Mouse (Mus musculus) hindbrain, embryonic 11.5 days (tissue): Measurements from ENCODE around the gene Etv1. TPM values are rescaled to one million over a fixed set of nuclear protein-coding genes. Genes with fewer than 3 reads are reported as not detected.

ENCODE experiments used
- ATAC-seq: fragments of 200-750 bp; cut with Nextera tagmentation; 2 replicates; pipeline ENCODE4 v1.8.0; 2017; ENCODE audit warnings: mild to moderate bottlenecking, moderate TSS enrichment, moderate library complexity; ENCODE audit not compliant: low FRiP score
- DNase-seq: peaks from one replicate; pipeline ENCODE4 v3.0.0-alpha.2; 2015; ENCODE audit warnings: low spot score
- H3K27ac ChIP-seq: fragments of 300-500 bp; sonication (generic); 2 replicates; pipeline ENCODE4 v1.5.1; 2014; ENCODE audit warnings: mild to moderate bottlenecking, low read depth, low read length
- H3K27me3 ChIP-seq: fragments of 300-500 bp; sonication (generic); 2 replicates; pipeline ENCODE4 v1.6.1; 2014; ENCODE audit warnings: mild to moderate bottlenecking, low read length, moderate library complexity, mixed read lengths; ENCODE audit not compliant: control insufficient read depth, insufficient read depth
- H3K36me3 ChIP-seq: fragments of 300-500 bp; sonication (generic); 2 replicates; pipeline ENCODE4 v1.6.1; 2014; ENCODE audit warnings: mild to moderate bottlenecking, low read length, moderate library complexity, mixed read lengths; ENCODE audit not compliant: control insufficient read depth, insufficient read depth
- H3K4me1 ChIP-seq: fragments of 300-500 bp; sonication (generic); replicated peaks from 2 replicates; pipeline ENCODE4 v1.6.1; 2014; ENCODE audit warnings: low read length, mixed read lengths; ENCODE audit not compliant: control insufficient read depth, insufficient read depth
- H3K4me2 ChIP-seq: fragments of 300-500 bp; sonication (generic); replicated peaks from 2 replicates; pipeline ENCODE4 v1.6.1; 2014; ENCODE audit warnings: mild to moderate bottlenecking, low read depth, low read length
- H3K4me3 ChIP-seq: fragments of 300-500 bp; sonication (generic); 2 replicates; pipeline ENCODE4 v1.5.1; 2014; ENCODE audit warnings: low read depth, low read length
- H3K9ac ChIP-seq: fragments of 300-500 bp; sonication (generic); 2 replicates; pipeline ENCODE4 v1.6.1; 2014; ENCODE audit warnings: low read depth, low read length
- H3K9me3 ChIP-seq: fragments of 300-500 bp; sonication (generic); 2 replicates; pipeline ENCODE4 v1.6.1; 2016; ENCODE audit warnings: low read length; ENCODE audit not compliant: control insufficient read depth
- WGBS: fragments of 180-500 bp; shearing (Covaris S2); extraction: QIAGEN DNeasy Blood & Tissue Kit; methylation state at CpG from one replicate; pipeline ENCODE4 v1.1.7; 2014; 5-methylcytosine and 5-hydroxymethylcytosine counted together
- polyA plus RNA-seq: library from polyadenylated mRNA; unstranded; fragments of >200 nt; fragmentation: Nextera tagmentation; extraction: Ambion mirVana; gene quantifications from 2 replicates; pipeline ENCODE4 v1.2.1, GENCODE M21; 2014

Etv1 gene
- polyA plus RNA-seq = 14.8 and 17.7 TPM in 2 replicates

- H3K36me3 ChIP-seq = no peaks in the 10 kb centered on the region
- ATAC-seq = peak; percentile 46
- peak within 1 kb of the TSS; percentile 73 for H3K4me2 ChIP-seq
- no peaks in the 10 kb centered on the region; the same call in 1 of the 2 replicates for H3K27me3 ChIP-seq
- no peaks in the 10 kb centered on the region for H3K9me3 ChIP-seq
- peak within 1 kb of the TSS; percentile 59 for H3K9ac ChIP-seq
- peak; percentile 67 for DNase-seq
- WGBS = under 1% methylated on average over 20 of the region's 20 CpGs
- peak within 1 kb of the TSS; percentile 67 for H3K27ac ChIP-seq
- H3K4me3 ChIP-seq = peak within 1 kb of the TSS; percentile 57
- H3K4me1 ChIP-seq = 0 out of 2 replicates have a peak, but pooled peaks cover 2% of the 10 kb centered on the region
Measured at GRCm38 (mm10) chr12:38779186-38779777, at the start of gene Etv1. Gene Etv1, plus strand, starts transcription at chr12:38779380.

- Histone ChIP-seq H3K27me3 (no peaks in the 10 kb centered on the region), H3K4me1 (no peaks in the 10 kb centered on the region), H3K9me3 (no peaks in the 10 kb centered on the region), H3K27ac (no peak overlapping the region), H3K36me3 (no peaks in the 10 kb centered on the region), H3K9ac (no peak overlapping the region), H3K4me2 (no peak overlapping the region), H3K4me3 (no peak overlapping the region)
- 84% methylated on average over 3 of the region's 3 CpGs for WGBS
- no peak for ATAC-seq
- DNase-seq = no peak
Measured at GRCm38 (mm10) chr12:38729661-38730060, 49.5 kb upstream of the Etv1 start.

GRCm38 (mm10) chr12:38730791-38731190 lies 48.4 kb upstream of the Etv1 start:
- Histone ChIP-seq H3K4me3 (no peak overlapping the region), H3K36me3 (no peaks in the 10 kb centered on the region), H3K9ac (no peak overlapping the region), H3K27me3 (no peaks in the 10 kb centered on the region), H3K4me1 (no peaks in the 10 kb centered on the region), H3K27ac (no peak overlapping the region), H3K9me3 (no peaks in the 10 kb centered on the region), H3K4me2 (no peak overlapping the region)
- DNase-seq (no peak), ATAC-seq (no peak)
- WGBS = 94% methylated on average over 2 of the region's 2 CpGs

GRCm38 (mm10) chr12:38759322-38759721 lies 19.9 kb upstream of the Etv1 start:
- Histone ChIP-seq H3K36me3 (no peaks in the 10 kb centered on the region), H3K9ac (no peak overlapping the region), H3K4me3 (no peak overlapping the region), H3K27ac (no peak overlapping the region), H3K9me3 (no peaks in the 10 kb centered on the region), H3K27me3 (no peaks in the 10 kb centered on the region), H3K4me1 (no peaks in the 10 kb centered on the region), H3K4me2 (no peak overlapping the region)
- DNase-seq (no peak), ATAC-seq (no peak)
- 58% methylated on average over 2 of the region's 2 CpGs for WGBS

GRCm38 (mm10) chr12:38777316-38777715 lies 1.9 kb upstream of the Etv1 start:
- H3K4me3 ChIP-seq = no peak overlapping the region
- DNase-seq (no peak), ATAC-seq (no peak)
- WGBS = 84% methylated on average over 7 of the region's 7 CpGs
- no peak overlapping the region for H3K9ac ChIP-seq
- no peaks in the 10 kb centered on the region; the same call in 1 of the 2 replicates for H3K27me3 ChIP-seq
- H3K36me3 ChIP-seq = no peaks in the 10 kb centered on the region
- H3K4me2 ChIP-seq = no peak overlapping the region
- H3K27ac ChIP-seq = no peak overlapping the region
- 0 out of 2 replicates have a peak, but pooled peaks cover 2% of the 10 kb centered on the region for H3K4me1 ChIP-seq
- no peaks in the 10 kb centered on the region for H3K9me3 ChIP-seq

- Histone ChIP-seq H3K27ac (no peak overlapping the region), H3K27me3 (no peaks in the 10 kb centered on the region; the same call in 1 of the 2 replicates), H3K4me2 (peak overlapping the region; percentile 73), H3K4me3 (peak overlapping the region; percentile 57), H3K9ac (peak overlapping the region; percentile 23; the same call in 1 of the 2 replicates), H3K4me1 (0 out of 2 replicates have a peak, but pooled peaks cover 2% of the 10 kb centered on the region), H3K9me3 (no peaks in the 10 kb centered on the region), H3K36me3 (no peaks in the 10 kb centered on the region)
- 11% methylated on average over 6 of the region's 6 CpGs for WGBS
- DNase-seq = no peak
- no peak for ATAC-seq
Measured at GRCm38 (mm10) chr12:38777957-38778298, 1.3 kb upstream of the Etv1 start.

- Histone ChIP-seq H3K4me3 (peak overlapping the region; percentile 57), H3K4me2 (peak overlapping the region; percentile 73), H3K9ac (peak overlapping the region; percentile 59), H3K4me1 (0 out of 2 replicates have a peak, but pooled peaks cover 2% of the 10 kb centered on the region), H3K27me3 (no peaks in the 10 kb centered on the region; the same call in 1 of the 2 replicates), H3K27ac (peak overlapping the region; percentile 67), H3K36me3 (no peaks in the 10 kb centered on the region), H3K9me3 (no peaks in the 10 kb centered on the region)
- WGBS = under 1% methylated on average over 34 of the region's 37 CpGs
- peak; percentile 90 for DNase-seq
- peak; percentile 97 for ATAC-seq
Measured at GRCm38 (mm10) chr12:38778299-38779075, 693 bp upstream of the Etv1 start.

- WGBS = under 1% methylated on average over 33 of the region's 33 CpGs
- Histone ChIP-seq H3K9me3 (no peaks in the 10 kb centered on the region), H3K4me2 (peak overlapping the region; percentile 73), H3K4me3 (peak overlapping the region; percentile 57), H3K9ac (peak overlapping the region; percentile 59), H3K27me3 (no peaks in the 10 kb centered on the region; the same call in 1 of the 2 replicates), H3K27ac (no peak overlapping the region), H3K4me1 (0 out of 2 replicates have a peak, but pooled peaks cover 2% of the 10 kb centered on the region), H3K36me3 (no peaks in the 10 kb centered on the region)
- peak; percentile 81 for DNase-seq
- peak; percentile 48 for ATAC-seq
Measured at GRCm38 (mm10) chr12:38780006-38780954, 1.1 kb downstream of the Etv1 start.
